Mouse (Mus musculus) neural tube, embryonic 11.5 days (tissue): ENCODE measurements around the gene Gm15737. TPM values are rescaled to one million over a fixed set of nuclear protein-coding genes. Genes with fewer than 3 reads are reported as not detected.

Experiments
- ATAC-seq: fragments of 200-750 bp; cut with Nextera tagmentation; 2 replicates; pipeline ENCODE4 v1.8.0; 2017; ENCODE audit warnings: moderate number of reproducible peaks, mild to moderate bottlenecking, moderate TSS enrichment, moderate library complexity; ENCODE audit not compliant: insufficient read depth, low FRiP score, low TSS enrichment
- DNase-seq: peaks from one replicate; pipeline ENCODE4 v3.0.0-alpha.2; 2015; ENCODE audit warnings: low spot score
- H3K27ac ChIP-seq: fragments of 300-500 bp; sonication (generic); 2 replicates; pipeline ENCODE4 v1.5.1; 2014; ENCODE audit warnings: low read depth, mild to moderate bottlenecking, low read length
- H3K27me3 ChIP-seq: fragments of 300-500 bp; sonication (generic); 2 replicates; pipeline ENCODE4 v1.6.1; 2014; ENCODE audit warnings: mild to moderate bottlenecking, low read length, mixed read lengths; ENCODE audit not compliant: control insufficient read depth, insufficient read depth
- H3K36me3 ChIP-seq: fragments of 300-500 bp; sonication (generic); 2 replicates; pipeline ENCODE4 v1.6.1; 2014; ENCODE audit warnings: mild to moderate bottlenecking, low read length, moderate library complexity, mixed read lengths; ENCODE audit not compliant: control insufficient read depth, insufficient read depth
- H3K4me1 ChIP-seq: fragments of 300-500 bp; sonication (generic); 2 replicates; pipeline ENCODE4 v1.6.1; 2014; ENCODE audit warnings: low read length, mixed read lengths; ENCODE audit not compliant: control insufficient read depth, insufficient read depth
- H3K4me2 ChIP-seq: fragments of 300-500 bp; sonication (generic); 2 replicates; pipeline ENCODE4 v1.6.1; 2014; ENCODE audit warnings: low read depth, mild to moderate bottlenecking, moderate library complexity
- H3K4me3 ChIP-seq: fragments of 300-500 bp; sonication (generic); 2 replicates; pipeline ENCODE4 v1.5.1; 2014; ENCODE audit warnings: low read depth, low read length
- H3K9ac ChIP-seq: fragments of 300-500 bp; sonication (generic); 2 replicates; pipeline ENCODE4 v1.6.1; 2014; ENCODE audit warnings: mild to moderate bottlenecking, low read length
- H3K9me3 ChIP-seq: fragments of 300-500 bp; sonication (generic); 2 replicates; pipeline ENCODE4 v1.6.1; 2016; ENCODE audit warnings: low read length; ENCODE audit not compliant: control insufficient read depth
- WGBS: fragments of 180-500 bp; shearing (Covaris S2); extraction: QIAGEN DNeasy Blood & Tissue Kit; methylation state at CpG from one replicate; pipeline ENCODE4 v1.1.7; 2014; 5-methylcytosine and 5-hydroxymethylcytosine counted together
- polyA plus RNA-seq: library from polyadenylated mRNA; unstranded; fragments of >200 nt; fragmentation: Nextera tagmentation; extraction: Ambion mirVana; gene quantifications from 2 replicates; pipeline ENCODE4 v1.2.1, GENCODE M21; 2014

Gm15737 gene
- not detected in 2 replicates for polyA plus RNA-seq

GRCm38 (mm10) chr6:92869089-92869581 is at the start of gene Gm15737:
TSS of gene Gm15737 (plus strand) at chr6:92869357.
- H3K4me3 ChIP-seq = no peak within 1 kb of the TSS
- H3K9me3 ChIP-seq = no peaks in the 10 kb centered on the region
- WGBS = 56% methylated on average over 4 of the region's 4 CpGs
- no peak for ATAC-seq
- no peaks in the 10 kb centered on the region for H3K27me3 ChIP-seq
- no peak for DNase-seq
- no peaks in the 10 kb centered on the region for H3K4me1 ChIP-seq
- no peak within 1 kb of the TSS for H3K4me2 ChIP-seq
- no peak within 1 kb of the TSS for H3K27ac ChIP-seq
- H3K9ac ChIP-seq = no peak within 1 kb of the TSS
- no peaks in the 10 kb centered on the region for H3K36me3 ChIP-seq

- Histone ChIP-seq H3K4me3 (no peak overlapping the region), H3K9me3 (no peaks in the 10 kb centered on the region), H3K36me3 (no peaks in the 10 kb centered on the region), H3K27ac (no peak overlapping the region), H3K4me2 (no peak overlapping the region), H3K4me1 (no peaks in the 10 kb centered on the region), H3K9ac (no peak overlapping the region), H3K27me3 (no peaks in the 10 kb centered on the region)
- 33% methylated on average over 5 of the region's 5 CpGs for WGBS
- ATAC-seq (no peak), DNase-seq (no peak)
Observed at GRCm38 (mm10) chr6:92821606-92822005, 47.6 kb upstream of the Gm15737 start.

- H3K36me3 ChIP-seq = no peaks in the 10 kb centered on the region
- WGBS = 43% methylated on average over 6 of the region's 6 CpGs
- H3K4me2 ChIP-seq = no peak overlapping the region
- H3K4me1 ChIP-seq = no peaks in the 10 kb centered on the region
- H3K9me3 ChIP-seq = no peaks in the 10 kb centered on the region
- DNase-seq = no peak
- H3K27me3 ChIP-seq = no peaks in the 10 kb centered on the region
- no peak overlapping the region for H3K4me3 ChIP-seq
- ATAC-seq = no peak
- no peak overlapping the region for H3K27ac ChIP-seq
- H3K9ac ChIP-seq = no peak overlapping the region
Observed at GRCm38 (mm10) chr6:92822006-92822405, 47.2 kb upstream of the Gm15737 start.

GRCm38 (mm10) chr6:92823991-92824390 is 45.2 kb upstream of the Gm15737 start:
- no peaks in the 10 kb centered on the region for H3K9me3 ChIP-seq
- no peak for DNase-seq
- no peak overlapping the region for H3K9ac ChIP-seq
- 71% methylated on average over 7 of the region's 7 CpGs for WGBS
- no peak overlapping the region for H3K4me3 ChIP-seq
- H3K4me1 ChIP-seq = no peaks in the 10 kb centered on the region
- no peaks in the 10 kb centered on the region for H3K36me3 ChIP-seq
- no peaks in the 10 kb centered on the region for H3K27me3 ChIP-seq
- no peak overlapping the region for H3K27ac ChIP-seq
- ATAC-seq = no peak
- no peak overlapping the region for H3K4me2 ChIP-seq

- H3K4me3 ChIP-seq = no peak overlapping the region
- no peak overlapping the region for H3K9ac ChIP-seq
- no peaks in the 10 kb centered on the region for H3K27me3 ChIP-seq
- ATAC-seq (no peak), DNase-seq (no peak)
- 94% methylated on average over 5 of the region's 5 CpGs for WGBS
- H3K9me3 ChIP-seq = no peaks in the 10 kb centered on the region
- H3K4me2 ChIP-seq = no peak overlapping the region
- no peak overlapping the region for H3K27ac ChIP-seq
- H3K36me3 ChIP-seq = no peaks in the 10 kb centered on the region
- no peaks in the 10 kb centered on the region for H3K4me1 ChIP-seq
Observed at GRCm38 (mm10) chr6:92826561-92826960, 42.6 kb upstream of the Gm15737 start.

- no peaks in the 10 kb centered on the region for H3K4me1 ChIP-seq
- no peak overlapping the region for H3K4me3 ChIP-seq
- H3K27ac ChIP-seq = no peak overlapping the region
- ATAC-seq = no peak
- H3K27me3 ChIP-seq = no peaks in the 10 kb centered on the region
- H3K9ac ChIP-seq = no peak overlapping the region
- WGBS = 57% methylated on average over 5 of the region's 5 CpGs
- DNase-seq = no peak
- H3K36me3 ChIP-seq = no peaks in the 10 kb centered on the region
- H3K9me3 ChIP-seq = no peaks in the 10 kb centered on the region
- no peak overlapping the region for H3K4me2 ChIP-seq
Observed at GRCm38 (mm10) chr6:92827360-92827759, 41.8 kb upstream of the Gm15737 start.

GRCm38 (mm10) chr6:92829148-92829547 is 40.0 kb upstream of the Gm15737 start:
- H3K4me1 ChIP-seq = no peaks in the 10 kb centered on the region
- no peak overlapping the region for H3K4me2 ChIP-seq
- 96% methylated on average over 2 of the region's 2 CpGs for WGBS
- no peak for ATAC-seq
- no peak overlapping the region for H3K4me3 ChIP-seq
- no peak overlapping the region for H3K27ac ChIP-seq
- DNase-seq = no peak
- no peaks in the 10 kb centered on the region for H3K27me3 ChIP-seq
- H3K9ac ChIP-seq = no peak overlapping the region
- no peaks in the 10 kb centered on the region for H3K9me3 ChIP-seq
- H3K36me3 ChIP-seq = no peaks in the 10 kb centered on the region

- no peak overlapping the region for H3K4me3 ChIP-seq
- H3K36me3 ChIP-seq = no peaks in the 10 kb centered on the region
- ATAC-seq (no peak), DNase-seq (no peak)
- no peak overlapping the region for H3K9ac ChIP-seq
- no peak overlapping the region for H3K27ac ChIP-seq
- no peak overlapping the region for H3K4me2 ChIP-seq
- H3K27me3 ChIP-seq = no peaks in the 10 kb centered on the region
- no peaks in the 10 kb centered on the region for H3K9me3 ChIP-seq
- no peaks in the 10 kb centered on the region for H3K4me1 ChIP-seq
- WGBS = 92% methylated on average over 2 of the region's 2 CpGs
Observed at GRCm38 (mm10) chr6:92831106-92831505, 38.1 kb upstream of the Gm15737 start.

GRCm38 (mm10) chr6:92842000-92842399 is 27.2 kb upstream of the Gm15737 start:
- Histone ChIP-seq H3K4me2 (no peak overlapping the region), H3K27me3 (no peaks in the 10 kb centered on the region), H3K4me1 (no peaks in the 10 kb centered on the region), H3K9ac (no peak overlapping the region), H3K9me3 (no peaks in the 10 kb centered on the region), H3K36me3 (no peaks in the 10 kb centered on the region), H3K4me3 (no peak overlapping the region), H3K27ac (no peak overlapping the region)
- DNase-seq = no peak
- WGBS = 25% methylated on average over 2 of the region's 2 CpGs
- no peak for ATAC-seq
